Mouse (Mus musculus) frontal cortex, postnatal 14 days (tissue): Measurements from ENCODE around the gene Gemin4.
A peak's percentile ranks its signal among the peaks of the same experiment; 100 is the strongest.

Experiments
- DNase-seq, 2 experiments: peaks; one replicate each; pipeline ENCODE4 v3.0.0; 2022; ENCODE audit warnings: low spot score in 2 of 2

Gene Gemin4

DNA sequence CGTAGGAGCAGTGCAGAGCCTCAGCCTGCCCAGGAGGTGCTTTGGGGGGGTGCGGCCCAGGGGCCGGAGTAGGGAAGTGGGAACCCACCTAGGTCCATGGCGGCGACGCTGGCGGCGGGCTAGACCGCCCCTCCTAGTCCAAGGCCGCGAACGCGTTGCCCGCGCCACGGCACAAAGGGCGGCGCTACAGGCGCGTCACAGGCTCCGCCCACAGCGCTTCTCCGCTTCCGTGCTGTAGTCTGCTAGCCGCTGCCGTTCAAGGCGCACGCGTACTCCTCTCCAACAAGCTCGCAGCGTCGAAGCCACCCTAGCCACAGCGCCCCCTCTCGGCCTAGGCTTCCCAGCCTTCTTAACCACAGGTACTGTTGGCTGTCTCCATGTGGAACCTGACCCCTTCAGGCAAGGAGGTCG is at the start of gene Gemin4, which contains the start of gene Dbil5:
Gene Gemin4, minus strand, starts transcription at position 275 of the 411 bp plus-strand sequence.
Gene Dbil5, plus strand, starts transcription at position 219 of the 411 bp plus-strand sequence.
- DNase-seq, result peak; percentile 93 to 94

DNA sequence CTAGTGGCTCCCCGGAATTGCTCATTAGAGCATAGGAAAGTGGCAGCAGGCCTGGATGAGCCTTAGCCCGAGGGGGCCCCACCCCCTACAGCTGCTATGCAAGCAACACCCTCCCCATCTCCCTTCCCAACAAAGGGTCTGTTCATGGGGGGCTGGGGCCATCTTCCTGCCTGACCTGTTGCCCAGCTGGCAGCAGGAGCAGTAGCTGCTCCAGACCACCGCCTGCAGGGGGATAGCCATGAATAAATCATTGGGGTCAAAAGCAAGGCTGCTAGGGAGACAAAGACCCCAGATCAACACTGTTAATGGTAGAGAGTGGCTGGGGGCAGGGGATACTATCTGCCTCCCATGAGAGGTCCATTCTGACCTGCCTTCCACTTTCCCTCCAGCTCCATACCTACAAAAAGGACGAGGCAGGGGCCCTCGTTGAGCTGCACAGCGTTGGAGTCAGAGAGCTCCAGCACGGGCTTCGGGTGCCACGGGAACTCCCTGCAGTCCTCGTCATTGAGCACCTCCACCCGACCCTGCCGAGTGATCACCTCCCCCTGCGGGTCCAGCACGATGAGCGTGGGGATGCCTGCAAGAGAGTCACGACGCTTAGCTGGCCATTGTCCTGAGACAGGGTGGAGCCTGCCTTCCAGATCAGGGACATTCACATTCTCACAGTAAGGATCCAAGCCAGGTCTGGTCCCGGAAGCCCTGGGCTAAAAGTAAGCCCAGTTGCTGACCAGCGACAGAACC is 45.3 kb upstream of the Gemin4 start:
- DNase-seq, result no peak

- no peak for DNase-seq
These were observed 43.8 kb upstream of the Gemin4 start for GRCm38 (mm10) chr11:76261224-76261623.

- DNase-seq, result no peak
These were observed 43.0 kb upstream of the Gemin4 start for GRCm38 (mm10) chr11:76260208-76261050.

DNA sequence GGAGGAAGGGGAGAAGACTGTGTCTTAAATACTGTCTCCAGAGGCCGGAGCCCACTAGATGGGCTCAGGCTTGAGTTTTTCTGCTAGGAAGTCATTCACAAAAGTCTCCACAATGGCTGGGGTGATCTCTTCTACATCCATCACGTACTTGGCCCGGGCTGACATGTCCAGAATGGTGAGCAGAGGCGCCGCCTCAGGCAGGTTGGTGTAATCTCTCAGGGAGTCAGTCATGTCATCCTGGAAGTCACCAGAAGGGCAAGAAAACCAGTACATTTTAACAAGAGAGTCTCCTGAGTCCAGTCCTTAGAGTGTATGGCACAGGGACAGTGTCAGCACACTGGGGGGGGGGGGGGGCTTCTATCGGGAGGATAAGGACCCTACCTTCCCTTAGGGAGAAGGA is 41.0 kb upstream of the Gemin4 start:
- DNase-seq, result no peak

- no peak for DNase-seq
These were observed 39.9 kb upstream of the Gemin4 start for GRCm38 (mm10) chr11:76257386-76257785.

GRCm38 (mm10) chr11:76256129-76256528 is 38.7 kb upstream of the Gemin4 start:
- no peak for DNase-seq

DNA sequence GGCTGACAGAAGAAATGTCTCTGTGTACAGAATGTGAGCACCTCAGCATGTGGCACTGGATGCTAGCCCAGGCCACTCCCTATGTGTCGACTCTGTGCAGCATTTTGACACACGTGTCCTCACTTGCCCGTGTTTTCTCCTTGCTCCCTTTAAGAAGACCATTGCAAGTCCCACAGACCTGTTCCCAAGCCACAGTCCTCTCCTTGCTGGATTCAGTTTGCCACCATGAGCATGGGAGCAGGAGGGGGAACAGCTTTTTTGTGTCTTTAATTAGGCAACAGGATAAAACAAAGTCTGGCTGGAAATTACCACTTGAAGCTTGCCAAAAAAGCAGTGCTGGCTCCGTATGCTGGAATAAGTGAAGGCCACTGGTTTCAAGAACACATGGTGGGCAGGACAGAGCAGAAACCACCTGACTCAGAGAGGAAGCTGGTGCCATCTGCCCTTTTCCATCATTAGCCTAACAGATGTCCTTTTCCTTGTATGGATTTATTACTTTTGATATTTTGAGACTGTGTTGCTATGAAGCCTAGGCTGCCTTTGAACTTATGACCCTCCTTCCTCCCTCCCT is 38.1 kb upstream of the Gemin4 start:
- no peak for DNase-seq

- DNase-seq, result no peak
These were observed 36.4 kb upstream of the Gemin4 start for GRCm38 (mm10) chr11:76253918-76254264.

GRCm38 (mm10) chr11:76253145-76253917 is 35.9 kb upstream of the Gemin4 start:
- peak in 1 of 2 experiments; percentile 84 for DNase-seq

- DNase-seq, result no peak
These were observed 34.6 kb upstream of the Gemin4 start for GRCm38 (mm10) chr11:76252036-76252435.

DNA sequence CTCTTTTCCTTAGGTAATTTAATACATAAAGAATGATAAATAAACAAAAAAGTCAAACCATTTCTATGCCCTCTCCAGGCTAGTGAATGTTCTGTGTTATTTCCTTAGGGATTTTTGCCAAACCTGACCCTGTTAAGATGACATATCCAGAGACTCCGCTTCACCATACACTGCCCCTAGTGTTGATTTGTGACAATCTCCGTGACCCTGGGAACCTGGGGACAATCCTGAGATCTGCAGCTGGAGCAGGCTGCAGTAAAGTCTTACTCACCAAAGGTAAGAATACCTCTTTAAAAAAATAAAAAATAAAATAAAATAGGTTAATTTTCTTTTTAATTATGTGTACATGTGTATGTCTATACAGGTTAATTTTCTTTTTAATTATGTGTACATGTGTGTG is 29.8 kb upstream of the Gemin4 start:
- no peak for DNase-seq

DNA sequence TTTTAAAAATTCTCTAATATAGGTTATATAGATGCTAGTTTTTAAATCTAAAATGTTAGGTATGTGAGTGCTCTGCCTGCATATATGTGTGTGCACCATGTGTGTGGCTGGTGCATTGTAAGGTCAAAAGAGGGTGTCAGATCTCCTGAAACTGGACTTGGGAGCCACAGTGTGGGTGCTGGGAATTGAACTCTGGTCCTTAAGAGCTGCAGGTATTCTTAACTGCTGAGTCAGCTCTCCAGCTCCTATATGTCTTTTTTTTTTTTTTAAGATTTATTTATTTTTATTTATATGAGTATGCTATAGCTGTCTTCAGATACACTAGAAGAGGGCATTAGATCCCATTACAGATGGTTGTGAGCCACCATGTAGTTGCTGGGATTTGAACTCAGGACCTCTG is 29.0 kb upstream of the Gemin4 start:
- no peak for DNase-seq

GRCm38 (mm10) chr11:76243811-76244546 is 26.5 kb upstream of the Gemin4 start:
- no peak for DNase-seq

GRCm38 (mm10) chr11:76242901-76243810 is 25.7 kb upstream of the Gemin4 start, which contains the start of the genes Mrm3 and Glod4:
Mrm3 (plus strand) TSS chr11:76243715.
Glod4 (minus strand) TSS chr11:76243725.
- DNase-seq, result peak; percentile 81 to 89

DNA sequence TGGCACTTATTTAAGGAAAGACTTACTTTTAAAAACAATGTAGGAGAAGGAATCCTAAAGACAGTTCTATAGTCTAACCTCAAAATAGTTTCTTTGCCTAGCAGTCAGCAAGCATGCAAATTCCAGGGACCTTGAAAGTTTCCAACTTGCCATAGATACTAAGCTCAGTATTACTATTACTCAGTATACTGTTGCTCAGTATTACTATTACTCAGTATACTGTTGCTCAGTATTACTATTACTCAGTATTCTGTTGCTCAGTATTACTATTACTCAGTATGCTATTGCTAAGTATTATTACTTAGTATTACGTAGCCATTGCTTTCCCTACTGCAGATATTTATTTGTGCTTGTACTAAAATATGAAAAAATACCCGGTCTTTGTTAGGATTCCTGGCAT is 22.3 kb upstream of the Gemin4 start:
- DNase-seq, result no peak

DNA sequence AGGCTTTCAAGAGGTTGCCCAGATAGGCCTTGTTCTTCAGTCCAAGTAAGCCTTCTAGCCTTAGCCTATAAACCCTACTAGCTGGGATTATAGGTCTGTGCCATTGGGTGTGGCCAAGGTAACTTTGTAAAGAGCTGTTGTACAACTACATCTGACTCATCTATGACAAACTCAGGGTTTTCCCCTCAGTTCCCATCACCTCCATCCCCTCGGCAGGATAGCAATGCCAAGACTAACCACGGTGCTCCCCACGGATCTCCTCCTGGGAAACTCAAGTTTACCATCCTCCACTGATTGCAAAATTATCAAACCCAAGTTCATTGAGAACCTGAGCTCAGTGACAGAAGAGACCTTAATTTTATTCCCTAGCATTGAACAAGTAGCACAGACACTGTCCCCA is 18.7 kb upstream of the Gemin4 start:
- DNase-seq, result no peak

- no peak for DNase-seq
These were observed 7.6 kb upstream of the Gemin4 start for GRCm38 (mm10) chr11:76225051-76225450.

DNA sequence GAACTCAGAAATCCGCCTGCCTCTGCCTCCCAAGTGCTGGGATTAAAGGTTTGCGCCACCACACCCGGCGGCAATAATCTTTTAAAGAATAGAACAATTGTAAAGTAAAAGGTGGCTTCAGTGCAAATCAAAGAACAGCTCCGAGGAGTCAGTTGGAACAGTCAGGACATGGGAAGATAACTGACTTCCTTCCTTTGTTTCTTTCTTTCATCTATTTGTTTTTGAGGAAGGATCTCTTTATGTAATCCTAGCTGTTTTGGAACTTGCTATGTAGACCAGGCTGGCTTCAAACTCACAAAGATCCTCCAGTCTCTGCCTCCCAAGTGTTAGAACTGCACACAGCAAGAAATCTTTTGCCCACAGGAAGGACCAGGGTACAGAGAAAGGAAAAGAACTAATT is 7.2 kb upstream of the Gemin4 start:
- DNase-seq, result no peak
